Mouse (Mus musculus) olfactory bulb, adult 2 months (tissue): ENCODE measurements around the gene Unc5a.

Experiments
- CTCF ChIP-seq: fragments of 200-500 bp; IDR thresholded peaks from 2 replicates; pipeline ENCODE4 v1.5.1; 2012; ENCODE audit warnings: low read depth, mild to moderate bottlenecking, low read length, moderate library complexity; ENCODE audit not compliant: insufficient read depth
- POLR2A ChIP-seq: fragments of 200-500 bp; IDR thresholded peaks from 2 replicates; pipeline ENCODE4 v1.6.1; 2012; ENCODE audit warnings: mild to moderate bottlenecking, low read depth, low read length, moderate library complexity; ENCODE audit not compliant: insufficient read depth

GRCm38 (mm10) chr13:55040016-55040415 lies 90.8 kb downstream of the Unc5a start:
- no peak for TF ChIP-seq CTCF
- no peak for TF ChIP-seq POLR2A
